Mouse (Mus musculus): ENCODE measurements around the gene Ppp1r15b.

GRCm38 (mm10) chr1:133084708-133085416 lies 46.1 kb upstream of the Ppp1r15b start:
- TF ChIP-seq GATA1 (IDR thresholded peaks at IDR 0.05; ENCODE audit: borderline replicate concordance, low read length) (no peak), FLI1 (IDR thresholded peaks at IDR 0.05; ENCODE audit: low read length) (no peak)

Measured in megakaryocyte, embryonic 14.5 days (primary cell).